ENCODE assay signal across 14 mouse cellular contexts in genomic region chr9:95531144-95531543, GRCm38 (mm10). TPM values are rescaled to one million over a fixed set of nuclear protein-coding genes. Genes with fewer than 3 reads are reported as not detected.
A peak's percentile ranks its signal among the peaks of the same experiment; 100 is the strongest.
DNase-seq lines count a peak whose midpoint lies in the region; ATAC-seq lines count a peak whose summit lies in the region.
"Had no signal": no experiment of that assay in that cellular context is flagged by ENCODE, and none has a peak within 500 bp of the region (broad histone marks: within the 10 kb centered on the region; RNA-seq: fewer than 3 reads in every experiment).

No protein-coding gene starts in this region.

- H3K4me2 ChIP-seq in heart, embryonic 13.5 days: no peak overlapping the region
- H3K4me2 ChIP-seq: kidney, embryonic 15.5 days; liver, embryonic 15.5 days had no signal

- no peaks in the 10 kb centered on the region for H3K36me3 ChIP-seq in heart, embryonic 13.5 days
- H3K36me3 ChIP-seq: hindbrain, embryonic 10.5 days; kidney, embryonic 15.5 days; liver, embryonic 15.5 days had no signal

- H3K27ac ChIP-seq in heart, embryonic 13.5 days (replicated peaks): no peak overlapping the region
- H3K27ac ChIP-seq: hindbrain, embryonic 10.5 days; kidney, embryonic 15.5 days; liver, embryonic 15.5 days had no signal

- H3K9me3 ChIP-seq in heart, embryonic 13.5 days: no peaks in the 10 kb centered on the region
- H3K9me3 ChIP-seq: hindbrain, embryonic 10.5 days; kidney, embryonic 15.5 days; liver, embryonic 15.5 days had no signal

- no peak for DNase-seq in heart, postnatal 4 days
- DNase-seq in NIH3T3 (ENCODE audit: low read depth): peak; percentile 4
- peak; percentile 64 for DNase-seq in cerebellum, adult 8-10 months
- DNase-seq in layer of hippocampus, adult 9-10 months (ENCODE audit: low spot score): peak; percentile 45
- DNase-seq in frontal cortex, adult 2 months (ENCODE audit: extremely low spot score in 1 of 2, low spot score in 1 of 2): no peak
- DNase-seq in adrenal gland, adult 18-20 months (ENCODE audit: low spot score in 2 of 2): no peak
- DNase-seq: adrenal gland, postnatal 25 days; B cell, adult 2 months; gastrocnemius, postnatal 36 days; lung, postnatal 10 days had no signal

- H3K27me3 ChIP-seq in heart, embryonic 13.5 days (replicated peaks): no peaks in the 10 kb centered on the region
- H3K27me3 ChIP-seq: kidney, embryonic 15.5 days; liver, embryonic 15.5 days had no signal

- H3K4me3 ChIP-seq in heart, embryonic 13.5 days: no peak overlapping the region
- H3K4me3 ChIP-seq: hindbrain, embryonic 10.5 days; kidney, embryonic 15.5 days; liver, embryonic 15.5 days had no signal

- no peak for ATAC-seq in heart, embryonic 13.5 days (ENCODE audit: extremely low read depth, insufficient number of reproducible peaks, low FRiP score, low TSS enrichment)

- WGBS in heart, embryonic 13.5 days: 62% methylated on average over 3 of the region's 3 CpGs

- H3K9ac ChIP-seq in heart, embryonic 13.5 days: peak overlapping the region; percentile 24; the same call in 1 of the 2 replicates
- H3K9ac ChIP-seq: kidney, embryonic 15.5 days; liver, embryonic 15.5 days had no signal

- H3K4me1 ChIP-seq in heart, embryonic 13.5 days: peaks cover 7% of the 10 kb centered on the region; the same call in 1 of the 2 replicates
- H3K4me1 ChIP-seq: hindbrain, embryonic 10.5 days; kidney, embryonic 15.5 days had no signal

RNA-seq across cellular contexts. Expression of gene U2surp, which starts 19.3 kb away (rescaled TPM):
- polyA plus RNA-seq in heart, embryonic 13.5 days (2015; fragmentation: Nextera tagmentation; extraction: Ambion mirVana): 79.6 and 84.9 TPM in 2 replicates
- total RNA-seq in heart, postnatal 4 days (2021): 10 to 100 TPM; 56.5 to 57.9 TPM
- 27.0 and 28.6 TPM in 2 replicates for polyA plus RNA-seq in frontal cortex, adult 2 months (2012; rRNA removed)
- total RNA-seq in adrenal gland, adult 18-20 months (2021): 10 to 100 TPM; 52.4 to 55.9 TPM

RNA-seq across cellular contexts. Expression of gene Paqr9, which starts 28.3 kb away (rescaled TPM):
- polyA plus RNA-seq in heart, embryonic 13.5 days (2015; fragmentation: Nextera tagmentation; extraction: Ambion mirVana): 0.39 and 0.68 TPM in 2 replicates
- 10 to 100 TPM; 35.1 to 37.6 TPM for total RNA-seq in heart, postnatal 4 days (2021)
- 14.7 and 14.9 TPM in 2 replicates for polyA plus RNA-seq in frontal cortex, adult 2 months (2012; rRNA removed)
- total RNA-seq in adrenal gland, adult 18-20 months (2021): 10 to 100 TPM in 1 of 2 experiments, 1 to 10 TPM in 1; 8.4 to 16.1 TPM

Comparison
In these comparisons a context has a peak if more than half of its experiments do, and no peak if none do; other contexts are left out.
1. DNase-seq: peak in NIH3T3 (single experiment), cerebellum, adult 8-10 months (single experiment) and layer of hippocampus, adult 9-10 months (single experiment); none in heart, postnatal 4 days (single experiment), frontal cortex, adult 2 months (0 of 2) and adrenal gland, adult 18-20 months (0 of 2).